Mouse (Mus musculus): Measurements from ENCODE around the gene 4932438A13Rik. TPM values are rescaled to one million over a fixed set of nuclear protein-coding genes. Genes with fewer than 3 reads are reported as not detected.

4932438A13Rik gene
- total RNA-seq, 2 experiments from 2014 or later: 112 to 122 TPM

DNA sequence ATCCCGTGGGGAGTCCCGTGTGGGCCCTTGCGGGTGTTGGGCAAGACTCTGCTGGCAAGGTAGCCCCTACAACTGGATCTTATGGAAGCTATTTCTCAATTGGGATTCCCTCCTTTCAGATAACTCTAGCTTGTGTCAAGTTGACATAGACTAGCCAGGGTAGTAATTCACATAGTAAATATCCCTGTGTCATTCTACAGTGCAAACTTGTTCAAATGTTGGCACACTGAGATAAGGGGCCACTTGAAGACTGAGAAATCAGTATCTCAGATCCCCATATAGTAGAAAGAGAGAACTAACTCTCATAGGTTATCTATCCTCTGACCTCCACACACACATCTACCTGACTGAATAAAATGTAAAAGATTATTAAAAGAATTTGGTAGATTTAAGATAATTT, 42.5 kb downstream of the 4932438A13Rik start:
- intact Hi-C loops (cut with DNase I): no loop called here
- no peak for DNase-seq (ENCODE audit: low spot score in 2 of 2)

GRCm38 (mm10) chr3:36917832-36918231, 54.9 kb downstream of the 4932438A13Rik start:
- intact Hi-C loops (cut with DNase I): no loop called here
- no peak for DNase-seq (ENCODE audit: low spot score in 2 of 2)

DNA sequence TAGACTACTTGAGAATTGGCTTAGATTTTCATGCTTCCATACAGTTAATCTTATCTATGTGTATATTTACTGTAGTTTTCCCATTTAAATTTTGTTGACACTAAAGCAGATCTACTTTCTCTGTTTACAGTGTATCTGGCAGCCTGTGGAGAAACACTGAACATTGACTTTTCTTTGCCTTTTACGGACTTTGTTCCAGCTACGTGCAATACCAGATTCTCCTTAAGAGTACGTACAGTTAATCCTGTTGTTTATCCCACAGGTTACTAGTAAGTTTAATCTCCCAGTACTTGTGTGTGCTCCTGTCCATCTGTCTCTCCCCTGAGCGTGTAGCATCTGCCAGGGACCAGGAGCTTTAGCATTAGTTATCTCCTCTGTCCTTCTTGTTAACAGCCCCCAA, 55.4 kb downstream of the 4932438A13Rik start:
- intact Hi-C loops (cut with DNase I): no loop called here
- DNase-seq (ENCODE audit: low spot score in 2 of 2): no peak

DNA sequence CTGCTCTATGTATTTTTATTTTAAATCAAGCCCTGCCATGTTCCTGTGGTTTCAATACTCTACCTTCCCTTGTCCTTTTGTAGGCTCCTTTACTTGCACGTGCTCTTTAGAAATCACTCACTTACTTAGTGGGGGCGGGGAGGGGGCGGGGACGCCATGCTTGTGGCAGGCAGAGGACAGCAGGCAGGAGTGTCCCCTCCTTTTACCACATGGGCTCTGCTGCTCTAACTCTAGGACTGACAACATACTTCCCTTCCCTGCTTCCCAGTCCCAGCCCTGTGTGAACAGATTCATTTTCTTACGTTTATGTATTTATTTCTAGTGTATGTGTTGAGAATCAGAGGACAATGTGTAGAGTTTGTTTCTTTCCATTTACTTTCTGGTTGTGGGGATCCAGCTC, 78.7 kb downstream of the 4932438A13Rik start:
- DNase-seq (ENCODE audit: low spot score in 2 of 2): no peak
- intact Hi-C loops (cut with DNase I): no loop called here

DNA sequence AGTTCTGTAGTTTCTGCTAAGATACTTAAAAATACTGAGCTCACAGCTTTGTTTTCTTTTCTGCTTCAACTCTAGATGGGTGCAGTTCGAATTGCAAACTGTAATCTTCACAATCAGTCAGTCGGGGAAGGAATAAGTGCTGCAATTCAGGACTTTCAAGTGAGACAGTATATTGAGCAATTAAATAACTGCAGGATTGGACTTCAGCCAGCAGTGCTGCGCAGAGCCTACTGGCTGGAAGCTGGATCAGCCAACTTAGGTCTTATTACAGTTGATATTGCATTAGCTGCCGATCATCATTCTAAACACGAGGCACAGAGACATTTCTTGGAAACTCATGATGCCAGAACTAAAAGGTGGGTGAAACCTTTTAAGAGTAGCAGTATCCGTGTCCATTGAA, 79.2 kb downstream of the 4932438A13Rik start:
- DNase-seq (ENCODE audit: low spot score in 2 of 2): no peak

DNA sequence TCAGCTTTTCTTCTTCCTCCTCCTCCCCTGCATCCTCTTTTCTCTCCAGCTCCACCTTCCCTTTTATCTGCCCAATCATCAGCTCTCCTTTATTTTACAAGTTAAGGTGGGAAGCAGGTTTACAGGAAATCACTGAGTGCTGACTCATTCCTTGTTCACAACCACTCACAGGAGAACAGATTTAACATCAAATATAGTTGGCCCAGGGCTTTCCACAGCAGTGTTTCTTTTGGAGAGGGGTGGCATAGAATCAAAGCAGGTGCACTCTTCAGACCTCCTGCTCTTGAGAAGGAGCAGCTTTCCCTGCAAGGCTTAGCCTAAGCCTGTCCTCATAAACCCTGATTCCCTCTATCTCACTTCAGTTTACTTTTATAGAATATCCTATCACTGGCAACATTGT, 80.8 kb downstream of the 4932438A13Rik start:
- intact Hi-C loops (cut with DNase I): no loop called here
- no peak for DNase-seq (ENCODE audit: low spot score in 2 of 2)

More for the DNA sequence above, 79.2 kb downstream of the 4932438A13Rik start:
- intact Hi-C loops (cut with DNase I): no loop called here

DNA sequence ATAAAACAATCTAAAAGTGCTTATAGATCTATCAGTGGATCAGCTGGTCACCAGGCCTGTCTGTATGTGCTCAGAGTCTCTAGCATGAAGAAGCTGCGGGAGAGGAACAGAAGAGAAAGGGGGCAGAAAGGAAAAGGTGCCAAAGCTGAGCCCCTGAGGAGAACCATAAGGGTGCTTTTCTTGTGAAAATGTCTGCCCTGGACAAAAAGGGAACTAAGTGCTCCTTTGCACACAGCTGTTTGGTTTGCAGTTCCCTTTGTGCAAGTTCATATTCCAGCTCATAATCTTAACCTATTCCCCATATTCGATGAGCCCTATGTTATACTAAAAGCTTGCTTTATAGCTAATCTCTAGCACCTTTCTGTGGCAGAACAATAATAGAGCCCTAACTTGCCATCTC, 175.1 kb downstream of the 4932438A13Rik start:
- intact Hi-C loops (cut with DNase I): no loop called here
- DNase-seq (ENCODE audit: low spot score in 2 of 2): no peak

- intact Hi-C loops (cut with DNase I): no loop called here
- no peak for DNase-seq (ENCODE audit: low spot score in 2 of 2)
These were observed 176.9 kb downstream of the 4932438A13Rik start for GRCm38 (mm10) chr3:37039811-37040210.

DNA sequence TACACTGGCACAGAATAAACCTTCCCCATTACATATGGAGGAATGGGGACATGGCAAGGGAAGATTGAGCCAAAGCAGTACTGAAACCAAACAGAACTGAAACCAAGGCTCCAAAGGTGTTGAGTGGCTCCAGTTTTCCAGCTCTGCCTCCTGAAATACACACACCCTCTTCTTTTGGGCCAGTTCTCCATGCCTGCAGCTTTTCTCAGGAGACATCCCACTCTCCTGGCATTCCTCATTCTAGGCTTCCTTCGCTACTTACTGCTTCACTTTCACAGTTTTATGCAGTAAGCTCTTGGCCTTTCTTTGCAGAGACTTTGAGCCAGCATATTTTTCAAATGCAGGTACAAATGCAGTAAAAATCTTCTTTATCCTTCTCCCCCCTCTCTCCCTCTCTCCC, 188.6 kb downstream of the 4932438A13Rik start:
- peak in 1 of 2 experiments; percentile 72 for DNase-seq (ENCODE audit: low spot score in 2 of 2)
- intact Hi-C loops (cut with DNase I): loop anchor here (5.0 kb wide), 1 partner anchor 151 kb away; no protein-coding TSS in a partner anchor

DNA sequence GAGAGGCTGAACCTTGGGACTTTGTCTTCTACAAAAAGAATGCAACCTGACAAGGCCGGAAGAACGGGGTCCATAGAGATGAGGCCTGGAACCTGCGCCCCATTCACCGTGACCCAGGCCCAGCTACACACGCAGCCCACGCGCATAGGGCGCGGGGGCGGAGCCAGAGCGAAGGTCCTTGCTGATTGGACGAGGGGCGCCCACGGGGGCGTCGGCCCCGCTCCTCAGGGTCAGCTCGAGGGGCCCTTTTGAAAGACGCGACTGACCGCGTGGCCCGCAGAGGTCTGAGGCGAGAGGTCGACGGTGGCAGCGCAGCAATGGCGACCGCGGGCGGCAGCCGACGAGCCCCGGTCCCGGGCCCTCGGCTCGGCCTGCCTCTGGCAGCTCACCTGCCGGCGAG, 200.5 kb downstream of the 4932438A13Rik start, which contains the start of gene Adad1:
Gene Adad1 (plus strand): TSS at position 122 of the 400 bp plus-strand sequence.
- no peak for DNase-seq (ENCODE audit: low spot score in 2 of 2)
- intact Hi-C loops (cut with DNase I): no loop called here

- intact Hi-C loops (cut with DNase I): loop anchor here (1.0 to 10.0 kb wide), 2 partner anchors 131 to 192 kb away; no protein-coding TSS in a partner anchor
- DNase-seq (ENCODE audit: low spot score in 2 of 2): peak; percentile 15 to 16
These were observed 210.3 kb downstream of the 4932438A13Rik start for GRCm38 (mm10) chr3:37073211-37073610.

DNA sequence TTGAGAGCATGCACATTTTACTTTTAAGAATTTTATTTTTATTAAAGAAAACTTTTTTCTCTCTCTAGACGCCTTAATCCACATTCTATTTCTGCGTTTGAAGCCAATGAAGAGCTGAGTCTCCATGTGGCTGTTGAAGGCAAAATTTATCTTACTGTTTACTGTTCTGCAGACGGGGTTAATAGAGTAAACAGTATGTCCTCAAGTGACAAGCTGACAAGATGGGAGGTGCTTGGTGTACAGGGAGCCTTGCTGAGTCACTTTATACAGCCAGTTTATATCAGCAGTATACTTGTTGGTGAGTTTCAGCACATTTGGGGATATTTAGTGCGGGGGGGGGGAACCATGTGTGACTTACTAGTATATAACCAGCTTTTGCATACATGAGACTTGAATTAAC, 222.0 kb downstream of the 4932438A13Rik start:
- intact Hi-C loops (cut with DNase I): loop anchor here (5.0 kb wide), 1 partner anchor 47 kb away; no protein-coding TSS in a partner anchor
- DNase-seq (ENCODE audit: low spot score in 2 of 2): no peak

DNA sequence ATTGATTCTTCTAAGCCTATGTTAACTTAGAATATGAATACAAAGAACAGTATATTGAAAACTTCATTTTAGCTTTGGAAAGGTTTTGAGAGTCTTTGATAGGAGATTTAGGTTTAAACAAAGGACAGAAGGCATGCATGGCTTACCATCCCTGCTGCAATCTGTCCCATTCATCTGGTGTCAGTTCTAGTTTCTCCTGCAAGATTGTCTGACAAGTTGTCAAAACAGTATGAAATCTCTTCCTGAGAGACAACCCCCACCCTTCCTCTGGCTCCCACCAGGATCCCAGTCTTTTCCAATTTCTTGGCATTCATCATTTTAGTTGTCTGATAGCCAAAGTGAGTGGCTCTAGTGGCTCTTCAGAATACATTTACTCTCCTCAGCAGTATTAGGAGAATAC, 227.8 kb downstream of the 4932438A13Rik start:
- intact Hi-C loops (cut with DNase I): no loop called here
- no peak for DNase-seq (ENCODE audit: low spot score in 2 of 2)

Other genes with a start within 250 kb of the 4932438A13Rik start
- gene Bbs7, start 249.6 kb upstream of the 4932438A13Rik start, total RNA-seq (2021): 10 to 100 TPM; 13.3 to 18.8 TPM
- 10 to 100 TPM; 19.8 to 23.0 TPM for gene Trpc3, start 172.9 kb upstream of the 4932438A13Rik start, total RNA-seq (2021)
- gene Adad1, start 200.4 kb downstream of the 4932438A13Rik start, total RNA-seq (2021): not detected

Data from left cerebral cortex, postnatal 25 days (tissue).